Mouse (Mus musculus): Measurements from ENCODE around the gene Chp2. TPM values are rescaled to one million over a fixed set of nuclear protein-coding genes. Genes with fewer than 3 reads are reported as not detected.

The Chp2 gene
- not detected for total RNA-seq (2023)

DNA sequence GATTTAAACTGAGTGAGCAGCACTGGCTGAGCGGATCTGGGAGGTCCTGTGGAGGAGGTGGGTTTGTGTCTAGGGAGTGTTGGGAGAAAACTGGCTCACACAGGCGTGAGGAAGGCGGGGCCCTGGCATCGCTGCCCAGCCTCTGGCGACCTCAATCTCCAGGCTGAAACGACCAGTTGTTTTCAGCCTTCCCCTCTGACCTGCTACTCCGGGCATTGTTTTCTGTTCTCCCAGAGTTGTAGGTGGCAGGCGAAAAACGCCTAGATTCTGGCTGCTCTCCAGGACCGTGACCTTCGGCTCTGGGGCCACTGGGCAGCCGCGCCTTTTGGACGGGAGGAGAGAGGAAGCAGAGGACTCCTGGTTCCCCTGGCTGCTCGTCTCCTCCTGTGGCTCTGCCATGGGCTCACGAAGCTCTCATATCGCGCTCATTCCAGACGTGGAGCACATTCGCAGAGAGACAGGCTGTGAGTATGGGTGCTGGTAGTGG, at the start of gene Chp2:
Gene Chp2, plus strand, starts transcription at position 182 of the 487 bp plus-strand sequence.

DNA sequence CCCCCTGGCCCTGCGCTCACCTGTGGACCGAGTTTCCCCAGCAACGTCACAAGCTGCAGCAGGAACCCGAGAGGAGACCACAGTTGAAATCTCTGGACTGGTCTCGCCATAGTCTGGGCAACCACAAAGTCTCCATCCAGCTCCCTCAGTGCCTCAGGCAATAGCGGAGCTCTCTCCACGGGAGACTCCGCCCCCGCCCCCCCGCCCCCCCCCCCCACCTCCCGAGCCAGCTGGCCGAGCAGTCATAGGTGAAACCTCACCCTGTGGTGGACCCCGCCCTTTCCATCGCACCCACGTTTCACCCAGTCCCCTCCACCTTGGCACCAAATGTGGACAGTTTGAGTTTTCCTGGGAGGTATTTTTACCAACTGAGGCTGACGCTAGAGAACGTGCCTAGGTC, 33.3 kb upstream of the Chp2 start, which contains the start of gene Ern2:
Gene Ern2, minus strand, starts transcription at position 165 of the 400 bp plus-strand sequence.

Other genes starting within 250 kb of the Chp2 start
- gene Cog7, start 237.8 kb upstream of the Chp2 start, total RNA-seq (2023), result 12.2 TPM
- 28.6 TPM for gene Gga2, start 198.3 kb upstream of the Chp2 start, total RNA-seq (2023)
- 35.6 TPM for gene Ubfd1, start 152.3 kb upstream of the Chp2 start, total RNA-seq (2023)
- gene Ears2, start 152.2 kb upstream of the Chp2 start, total RNA-seq (2023), result 19.6 TPM
- gene Ndufab1, start 117.6 kb upstream of the Chp2 start, total RNA-seq (2023), result 82.2 TPM
- gene Palb2, start 86.5 kb upstream of the Chp2 start, total RNA-seq (2023), result 5.7 TPM
- 61.1 TPM for gene Dctn5, start 86.5 kb upstream of the Chp2 start, total RNA-seq (2023)
- 5.0 TPM for gene Plk1, start 60.1 kb upstream of the Chp2 start, total RNA-seq (2023)
- not detected for gene Ern2, start 33.3 kb upstream of the Chp2 start, total RNA-seq (2023)
- 178 TPM for gene Prkcb, start 69.3 kb downstream of the Chp2 start, total RNA-seq (2023)

Data from CD8-positive naive resting alpha-beta T cell, adult 57 days (primary cell).